In the genomic region with DNA sequence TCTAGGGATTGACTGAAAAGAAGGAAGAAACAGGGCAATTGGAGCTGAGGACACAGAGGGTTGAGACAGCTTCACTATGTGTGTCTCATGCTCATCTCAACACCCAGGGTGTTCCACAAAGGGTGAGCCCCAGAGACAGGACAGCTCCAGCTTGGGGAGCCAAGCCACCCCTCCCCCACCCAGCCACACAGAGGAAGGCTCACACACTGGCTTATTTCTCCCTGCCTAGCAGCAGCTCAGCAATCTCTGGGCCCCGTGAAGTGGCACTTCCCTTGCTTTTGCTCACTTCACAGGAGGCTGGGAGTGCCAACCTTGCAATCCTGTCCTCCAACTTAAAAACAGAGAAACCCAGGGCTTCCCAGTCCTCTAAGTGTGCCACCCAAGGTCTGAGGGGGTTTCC, we compare ENCODE assay signal across 8 mouse cellular contexts. TPM values are rescaled to one million over a fixed set of nuclear protein-coding genes. Genes with fewer than 3 reads are reported as not detected.
DNase-seq lines count a peak whose midpoint lies in the region; ATAC-seq and TF ChIP-seq lines count a peak whose summit lies in the region.

No protein-coding gene starts in this region.

- H3K27ac ChIP-seq in kidney, embryonic 16.5 days (ENCODE audit: low read length): peak overlapping the region; percentile 3; the same call in 1 of the 2 replicates

- DNase-seq in kidney, adult 18-20 months: no peak
- DNase-seq in NIH3T3 (ENCODE audit: low read depth): peak; percentile 19
- DNase-seq in gastrocnemius, postnatal 14 days: peak; percentile 58
- DNase-seq in layer of hippocampus, postnatal 10 days (ENCODE audit: low spot score in 2 of 2): peak; percentile 30 to 47
- no peak for DNase-seq in cerebellum, adult 18-20 months
- DNase-seq in frontal cortex, postnatal 36 days (ENCODE audit: low spot score in 2 of 2): no peak

- intact Hi-C loops in gastrocnemius, postnatal 14 days (cut with DNase I; ENCODE audit: low total_unique reads): no loop called here

- H3K9ac ChIP-seq in kidney, embryonic 16.5 days (replicated peaks; ENCODE audit: low read length): peak overlapping the region; percentile 35

- peaks cover 47% of the 10 kb centered on the region for H3K4me1 ChIP-seq in kidney, embryonic 16.5 days (ENCODE audit: insufficient read depth, low read length)

- H3K27me3 ChIP-seq in kidney, embryonic 16.5 days (ENCODE audit: insufficient read depth, low read length): no peaks in the 10 kb centered on the region
- no peaks in the 10 kb centered on the region for H3K27me3 ChIP-seq in myocyte (ENCODE audit: control insufficient read depth, insufficient read depth, insufficient read length)

- H3K79me2 ChIP-seq in myocyte (ENCODE audit: control insufficient read depth, insufficient read depth): peaks cover 81% of the 10 kb centered on the region

- H3K4me3 ChIP-seq in kidney, embryonic 16.5 days (ENCODE audit: low read length): no peak overlapping the region
- no peak overlapping the region for H3K4me3 ChIP-seq in myocyte

- H3K36me3 ChIP-seq in kidney, embryonic 16.5 days (ENCODE audit: insufficient read depth, low read length): peaks cover 6% of the 10 kb centered on the region
- peaks cover 1% of the 10 kb centered on the region for H3K36me3 ChIP-seq in myocyte (ENCODE audit: control insufficient read depth, insufficient read depth)

- no peak overlapping the region for H3K4me2 ChIP-seq in kidney, embryonic 16.5 days (replicated peaks; ENCODE audit: low read depth, low read length)
- peak overlapping the region; percentile 26 for H3K4me2 ChIP-seq in myocyte (ENCODE audit: low read depth)

- no peak overlapping the region for H3ac ChIP-seq in myocyte (ENCODE audit: control insufficient read depth, insufficient read length)

- no peak for ATAC-seq in kidney, embryonic 16.5 days (ENCODE audit: low FRiP score, low TSS enrichment)

- TF ChIP-seq POLR2A in myocyte (IDR thresholded peaks at IDR 0.05; ENCODE audit: insufficient read length, low read depth): no peak

- H3K9me3 ChIP-seq in kidney, embryonic 16.5 days (ENCODE audit: low read length): no peaks in the 10 kb centered on the region

- WGBS in kidney, embryonic 16.5 days: 5% methylated on average over 1 of the region's 1 CpGs

TF ChIP-seq in myocyte, 11 proteins besides CTCF, POLR2A, EP300 and RAD21:
- no peak for TF ChIP-seq REST (IDR thresholded peaks at IDR 0.05; ENCODE audit: insufficient read depth, insufficient read length)
- no peak for TF ChIP-seq MAX (IDR thresholded peaks at IDR 0.05; ENCODE audit: low read depth)
- TF ChIP-seq SRF (IDR thresholded peaks at IDR 0.05; ENCODE audit: control insufficient read depth, insufficient read length, low read depth): no peak
- no peak for TF ChIP-seq MYOD1 (IDR thresholded peaks at IDR 0.05; ENCODE audit: control insufficient read depth in 1 of 3, insufficient read length in 2 of 3, low read depth in 2 of 3)
- TF ChIP-seq TCF12 (IDR thresholded peaks at IDR 0.05; ENCODE audit: insufficient read depth, poor library complexity, severe bottlenecking): no peak
- no peak for TF ChIP-seq USF1 (IDR thresholded peaks at IDR 0.05; ENCODE audit: low read depth)
- TF ChIP-seq CEBPB (IDR thresholded peaks at IDR 0.05; ENCODE audit: insufficient read depth, poor library complexity, severe bottlenecking): no peak
- TF ChIP-seq MYOG (IDR thresholded peaks at IDR 0.05; ENCODE audit: control insufficient read depth in 1 of 3, insufficient read depth in 1 of 3, insufficient read length in 2 of 3, low read depth in 2 of 3): no peak
- TF ChIP-seq POLR2AphosphoS2 (IDR thresholded peaks at IDR 0.05; ENCODE audit: insufficient read length, low read depth): no peak
- TF ChIP-seq TCF3 (IDR thresholded peaks at IDR 0.05; ENCODE audit: insufficient read length, low read depth): no peak
- TF ChIP-seq E2F4 (IDR thresholded peaks at IDR 0.05; ENCODE audit: insufficient read depth): no peak

RNA-seq across cellular contexts. Expression of gene Rhog, which starts 10.1 kb away (rescaled TPM):
- 61.2 and 64.9 TPM in 2 replicates for polyA plus RNA-seq in kidney, embryonic 16.5 days (2015; fragmentation: Nextera tagmentation; extraction: Ambion mirVana)
- 10 to 100 TPM; 21.9 to 22.6 TPM for total RNA-seq in gastrocnemius, postnatal 14 days (2021)
- total RNA-seq in layer of hippocampus, postnatal 10 days (2021): 10 to 100 TPM; 15.8 to 16.3 TPM
- 62.6 TPM for polyA plus RNA-seq in myocyte (2012; fragmentation: generic; extraction: Trizol)

RNA-seq across cellular contexts. Expression of gene Stim1, which starts 21.8 kb away (rescaled TPM):
- polyA plus RNA-seq in kidney, embryonic 16.5 days (2015; fragmentation: Nextera tagmentation; extraction: Ambion mirVana): 14.8 and 17.0 TPM in 2 replicates
- total RNA-seq in gastrocnemius, postnatal 14 days (2021): 100 to 1,000 TPM; 198 to 210 TPM
- total RNA-seq in layer of hippocampus, postnatal 10 days (2021): 10 to 100 TPM; 56.7 to 66.1 TPM
- 37.0 TPM for polyA plus RNA-seq in myocyte (2012; fragmentation: generic; extraction: Trizol)

RNA-seq across cellular contexts. Expression of gene Pgap2, which starts 35.8 kb away (rescaled TPM):
- 82.9 and 84.7 TPM in 2 replicates for polyA plus RNA-seq in kidney, embryonic 16.5 days (2015; fragmentation: Nextera tagmentation; extraction: Ambion mirVana)
- total RNA-seq in gastrocnemius, postnatal 14 days (2021): 10 to 100 TPM; 23.3 to 26.5 TPM
- 10 to 100 TPM; 29.9 to 34.3 TPM for total RNA-seq in layer of hippocampus, postnatal 10 days (2021)
- polyA plus RNA-seq in myocyte (2012; fragmentation: generic; extraction: Trizol): 33.3 TPM

RNA-seq across cellular contexts. Expression of gene Nup98, which starts 35.8 kb away (rescaled TPM):
- polyA plus RNA-seq in kidney, embryonic 16.5 days (2015; fragmentation: Nextera tagmentation; extraction: Ambion mirVana): 36.4 and 39.6 TPM in 2 replicates
- total RNA-seq in gastrocnemius, postnatal 14 days (2021): 10 to 100 TPM; 22.5 to 24.2 TPM
- total RNA-seq in layer of hippocampus, postnatal 10 days (2021): 10 to 100 TPM; 33.3 to 34.0 TPM
- 16.1 TPM for polyA plus RNA-seq in myocyte (2012; fragmentation: generic; extraction: Trizol)

Comparison
In these comparisons a context has a peak if more than half of its experiments do, and no peak if none do; other contexts are left out.
1. DNase-seq: peak in NIH3T3 (single experiment), gastrocnemius, postnatal 14 days (single experiment) and layer of hippocampus, postnatal 10 days (2 of 2); none in kidney, adult 18-20 months (single experiment), cerebellum, adult 18-20 months (0 of 2) and frontal cortex, postnatal 36 days (0 of 2).